Mouse (Mus musculus) embryonic fibroblast, embryonic 13.5 days (primary cell): ENCODE measurements around the gene Arl15. TPM values are rescaled to one million over a fixed set of nuclear protein-coding genes. Genes with fewer than 3 reads are reported as not detected.

Experiments used
- H3K27ac ChIP-seq: 2 replicates; pipeline ENCODE4 v1.5.1; 2012; ENCODE audit warnings: low read length, control low read depth, inconsistent platforms; ENCODE audit not compliant: insufficient read depth
- H3K4me1 ChIP-seq: 2 replicates; pipeline ENCODE4 v1.6.1; 2011; ENCODE audit warnings: low read length; ENCODE audit not compliant: control insufficient read depth, insufficient read depth
- H3K4me3 ChIP-seq: 2 replicates; pipeline ENCODE4 v1.5.1; 2011; ENCODE audit warnings: mild to moderate bottlenecking, control low read depth, low read length; ENCODE audit not compliant: insufficient read depth
- CTCF ChIP-seq: IDR thresholded peaks from 2 replicates; pipeline ENCODE4 v1.5.1; 2011; ENCODE audit warnings: mild to moderate bottlenecking, control low read depth, low read length, moderate library complexity, borderline replicate concordance; ENCODE audit not compliant: insufficient read depth
- POLR2A ChIP-seq: IDR thresholded peaks from 2 replicates; pipeline ENCODE4 v1.6.1; 2011; ENCODE audit warnings: low read depth, mild to moderate bottlenecking, control low read depth, low read length, moderate library complexity
- polyA plus RNA-seq: library from polyadenylated mRNA; stranded (reverse); fragments of >200 nt; gene quantifications from 2 replicates; pipeline ENCODE4 v1.2.4, GENCODE M21; 2011; ENCODE audit warnings: low read depth; ENCODE audit not compliant: missing spikeins, insufficient read length

The Arl15 gene
- polyA plus RNA-seq, 1 experiment = 26.9 TPM

- Histone ChIP-seq H3K4me3 (no peak overlapping the region), H3K4me1 (peaks cover 2% of the 10 kb centered on the region; the same call in 1 of the 2 replicates)
- TF ChIP-seq POLR2A = no peak
- no peak for TF ChIP-seq CTCF
Measured at GRCm38 (mm10) chr13:113842411-113843309, 48.4 kb downstream of the Arl15 start.

GRCm38 (mm10) chr13:113843310-113843649 is 49.0 kb downstream of the Arl15 start:
- H3K4me3 ChIP-seq = no peak overlapping the region
- no peak for TF ChIP-seq CTCF
- TF ChIP-seq POLR2A = no peak
- peaks cover 2% of the 10 kb centered on the region; the same call in 1 of the 2 replicates for H3K4me1 ChIP-seq
- H3K27ac ChIP-seq = no peak overlapping the region

More at GRCm38 (mm10) chr13:113842411-113843309, 48.4 kb downstream of the Arl15 start:
- no peak overlapping the region for H3K27ac ChIP-seq

- no peak overlapping the region for H3K27ac ChIP-seq
- no peak for TF ChIP-seq POLR2A
- TF ChIP-seq CTCF = no peak
- H3K4me3 ChIP-seq = no peak overlapping the region
- H3K4me1 ChIP-seq = peaks cover 2% of the 10 kb centered on the region; the same call in 1 of the 2 replicates
Measured at GRCm38 (mm10) chr13:113843901-113844300, 49.6 kb downstream of the Arl15 start.

GRCm38 (mm10) chr13:113844717-113845116 is 50.4 kb downstream of the Arl15 start:
- TF ChIP-seq POLR2A = no peak
- no peak for TF ChIP-seq CTCF
- H3K27ac ChIP-seq = no peak overlapping the region

GRCm38 (mm10) chr13:113845229-113845628 is 50.9 kb downstream of the Arl15 start:
- no peak for TF ChIP-seq POLR2A
- Histone ChIP-seq H3K4me3 (no peak overlapping the region), H3K4me1 (peaks cover 2% of the 10 kb centered on the region; the same call in 1 of the 2 replicates), H3K27ac (no peak overlapping the region)

More at GRCm38 (mm10) chr13:113844717-113845116, 50.4 kb downstream of the Arl15 start:
- Histone ChIP-seq H3K4me3 (no peak overlapping the region), H3K4me1 (peaks cover 2% of the 10 kb centered on the region; the same call in 1 of the 2 replicates)

GRCm38 (mm10) chr13:113846413-113846812 is 52.1 kb downstream of the Arl15 start:
- no peak for TF ChIP-seq POLR2A
- TF ChIP-seq CTCF = no peak
- H3K27ac ChIP-seq = no peak overlapping the region
- no peaks in the 10 kb centered on the region for H3K4me1 ChIP-seq
- H3K4me3 ChIP-seq = no peak overlapping the region

GRCm38 (mm10) chr13:113850431-113851034 is 56.2 kb downstream of the Arl15 start:
- TF ChIP-seq POLR2A (no peak), CTCF (no peak)
- H3K27ac ChIP-seq = no peak overlapping the region

GRCm38 (mm10) chr13:113851602-113852375 is 57.5 kb downstream of the Arl15 start:
- Histone ChIP-seq H3K4me1 (no peaks in the 10 kb centered on the region), H3K27ac (no peak overlapping the region), H3K4me3 (no peak overlapping the region)
- TF ChIP-seq POLR2A (no peak), CTCF (no peak)

More at GRCm38 (mm10) chr13:113850431-113851034, 56.2 kb downstream of the Arl15 start:
- H3K4me1 ChIP-seq = no peaks in the 10 kb centered on the region
- H3K4me3 ChIP-seq = no peak overlapping the region

- no peaks in the 10 kb centered on the region for H3K4me1 ChIP-seq
- H3K4me3 ChIP-seq = no peak overlapping the region
- H3K27ac ChIP-seq = no peak overlapping the region
- TF ChIP-seq CTCF = no peak
- no peak for TF ChIP-seq POLR2A
Measured at GRCm38 (mm10) chr13:113852376-113852666, 58.0 kb downstream of the Arl15 start.
